Mouse (Mus musculus): ENCODE data around the gene Hdgf. TPM values are rescaled to one million over a fixed set of nuclear protein-coding genes. Genes with fewer than 3 reads are reported as not detected.

Gene Hdgf
- polyA plus RNA-seq, 1 experiment from 2014 or later: 295 TPM

Other genes with a start within 250 kb of the Hdgf start
- 0.26 and 0.37 TPM in 2 replicates for gene Lrrc71, start 157.7 kb upstream of the Hdgf start, polyA plus RNA-seq (2016; fragmentation: Nextera tagmentation; extraction: Ambion mirVana)
- gene Ntrk1, start 111.2 kb upstream of the Hdgf start, polyA plus RNA-seq (2016; fragmentation: Nextera tagmentation; extraction: Ambion mirVana): 1.1 and 1.4 TPM in 2 replicates
- gene Insrr, start 109.4 kb upstream of the Hdgf start, polyA plus RNA-seq (2016; fragmentation: Nextera tagmentation; extraction: Ambion mirVana): 0.65 and 1.0 TPM in 2 replicates
- gene Pear1, start 82.0 kb upstream of the Hdgf start, polyA plus RNA-seq (2016; fragmentation: Nextera tagmentation; extraction: Ambion mirVana): 5.7 and 6.8 TPM in 2 replicates
- not detected in 2 replicates for gene Sh2d2a, start 59.6 kb upstream of the Hdgf start, polyA plus RNA-seq (2016; fragmentation: Nextera tagmentation; extraction: Ambion mirVana)
- gene Prcc, start 20.7 kb upstream of the Hdgf start, polyA plus RNA-seq (2016; fragmentation: Nextera tagmentation; extraction: Ambion mirVana): 15.8 and 15.9 TPM in 2 replicates
- 75.8 and 86.1 TPM in 2 replicates for gene Mrpl24, start 13.2 kb downstream of the Hdgf start, polyA plus RNA-seq (2016; fragmentation: Nextera tagmentation; extraction: Ambion mirVana)
- 80.5 and 88.2 TPM in 2 replicates for gene Isg20l2, start 24.0 kb downstream of the Hdgf start, polyA plus RNA-seq (2016; fragmentation: Nextera tagmentation; extraction: Ambion mirVana)
- 20.5 and 23.7 TPM in 2 replicates for gene Rrnad1, start 24.4 kb downstream of the Hdgf start, polyA plus RNA-seq (2016; fragmentation: Nextera tagmentation; extraction: Ambion mirVana)
- gene Crabp2, start 42.3 kb downstream of the Hdgf start, polyA plus RNA-seq (2016; fragmentation: Nextera tagmentation; extraction: Ambion mirVana): 246 TPM in 2 replicates
- gene Nes, start 64.8 kb downstream of the Hdgf start, polyA plus RNA-seq (2016; fragmentation: Nextera tagmentation; extraction: Ambion mirVana): 148 and 162 TPM in 2 replicates
- 1.7 and 3.6 TPM in 2 replicates for gene Bcan, start 93.9 kb downstream of the Hdgf start, polyA plus RNA-seq (2016; fragmentation: Nextera tagmentation; extraction: Ambion mirVana)
- not detected in 2 replicates for gene Hapln2, start 121.3 kb downstream of the Hdgf start, polyA plus RNA-seq (2016; fragmentation: Nextera tagmentation; extraction: Ambion mirVana)
- 31.4 and 32.0 TPM in 2 replicates for gene Gpatch4, start 136.8 kb downstream of the Hdgf start, polyA plus RNA-seq (2016; fragmentation: Nextera tagmentation; extraction: Ambion mirVana)
- 121 and 132 TPM in 2 replicates for gene Naxe, start 152.2 kb downstream of the Hdgf start, polyA plus RNA-seq (2016; fragmentation: Nextera tagmentation; extraction: Ambion mirVana)
- 0.08 and 0.14 TPM in 2 replicates for gene Ttc24, start 172.0 kb downstream of the Hdgf start, polyA plus RNA-seq (2016; fragmentation: Nextera tagmentation; extraction: Ambion mirVana)
- gene Iqgap3, start 175.7 kb downstream of the Hdgf start, polyA plus RNA-seq (2016; fragmentation: Nextera tagmentation; extraction: Ambion mirVana): 24.9 and 27.3 TPM in 2 replicates
- gene Mef2d, start 236.1 kb downstream of the Hdgf start, polyA plus RNA-seq (2016; fragmentation: Nextera tagmentation; extraction: Ambion mirVana): 17.7 and 20.3 TPM in 2 replicates